Mouse (Mus musculus) spleen, adult 2 months (tissue): ENCODE results near the gene Gpr152. TPM values are rescaled to one million over a fixed set of nuclear protein-coding genes. Genes with fewer than 3 reads are reported as not detected.

ENCODE experiments used
- DNase-seq, 2 experiments: peaks; one replicate each; pipeline versions ENCODE4 v3.0.0 to v3.0.0-alpha.2; 2012 to 2021; ENCODE audit warnings: low spot score in 2 of 2, low read depth in 1 of 2
- H3K27ac ChIP-seq: fragments of 200-500 bp; 2 replicates; pipeline ENCODE4 v1.5.1; 2012; ENCODE audit warnings: low read length, inconsistent platforms; ENCODE audit not compliant: insufficient read depth
- H3K27me3 ChIP-seq: fragments of 200-500 bp; 2 replicates; pipeline ENCODE4 v1.6.1; 2012; ENCODE audit warnings: mild to moderate bottlenecking, moderate library complexity, low read length, inconsistent platforms; ENCODE audit not compliant: control insufficient read depth, insufficient read depth
- H3K36me3 ChIP-seq: fragments of 200-500 bp; 2 replicates; pipeline ENCODE4 v1.6.1; 2012; ENCODE audit warnings: mild to moderate bottlenecking, low read length, inconsistent platforms; ENCODE audit not compliant: control insufficient read depth, insufficient read depth
- H3K4me1 ChIP-seq: fragments of 200-500 bp; 2 replicates; pipeline ENCODE4 v1.6.1; 2011; ENCODE audit warnings: inconsistent platforms; ENCODE audit not compliant: control insufficient read depth, insufficient read depth, insufficient read length
- H3K4me3 ChIP-seq: fragments of 200-500 bp; 2 replicates; pipeline ENCODE4 v1.5.1; 2011; ENCODE audit warnings: mild to moderate bottlenecking, inconsistent platforms; ENCODE audit not compliant: insufficient read depth, insufficient read length; ENCODE audit errors: extremely low read depth
- CTCF ChIP-seq: fragments of 200-500 bp; IDR thresholded peaks from 2 replicates; pipeline ENCODE4 v1.5.1; 2011; ENCODE audit warnings: mild to moderate bottlenecking, inconsistent platforms; ENCODE audit not compliant: insufficient read depth, insufficient read length, insufficient replicate concordance; ENCODE audit errors: extremely low read depth
- POLR2A ChIP-seq: fragments of 200-500 bp; IDR thresholded peaks from 2 replicates; pipeline ENCODE4 v1.6.1; 2011; ENCODE audit warnings: low read depth, low read length, inconsistent platforms
- WGBS: fragments of 180-500 bp; shearing (Covaris S2); methylation state at CpG from one replicate; pipeline ENCODE4 v1.1.7; 2018; 5-methylcytosine and 5-hydroxymethylcytosine counted together
- polyA plus RNA-seq: library from polyadenylated mRNA; depleted of rRNA; stranded (reverse); fragments of >200 nt; gene quantifications from 2 replicates; pipeline ENCODE4 v1.2.3, GENCODE M21; 2012; rRNA removed

Gene Gpr152
- polyA plus RNA-seq, 1 experiment: 0.09 TPM

GRCm38 (mm10) chr19:4193129-4193528 is 53.5 kb downstream of the Gpr152 start:
- Histone ChIP-seq H3K36me3 (peaks cover 48% of the 10 kb centered on the region), H3K27me3 (no peaks in the 10 kb centered on the region), H3K4me3 (peak overlapping the region; percentile 89), H3K4me1 (peaks cover 21% of the 10 kb centered on the region; the same call in 1 of the 2 replicates), H3K27ac (peak overlapping the region; percentile 94)
- WGBS: 50% methylated on average over 6 of the region's 6 CpGs
- TF ChIP-seq POLR2A: no peak
- TF ChIP-seq CTCF: no peak
- no peak for DNase-seq

GRCm38 (mm10) chr19:4194021-4194724 is 54.6 kb downstream of the Gpr152 start:
- peaks cover 42% of the 10 kb centered on the region for H3K36me3 ChIP-seq
- no peak overlapping the region for H3K4me3 ChIP-seq
- TF ChIP-seq POLR2A (no peak), CTCF (no peak)
- no peaks in the 10 kb centered on the region for H3K27me3 ChIP-seq
- peak overlapping the region; percentile 8; the same call in 1 of the 2 replicates for H3K27ac ChIP-seq
- WGBS: 84% methylated on average over 8 of the region's 8 CpGs
- no peak for DNase-seq
- H3K4me1 ChIP-seq: peaks cover 13% of the 10 kb centered on the region; the same call in 1 of the 2 replicates

DNA sequence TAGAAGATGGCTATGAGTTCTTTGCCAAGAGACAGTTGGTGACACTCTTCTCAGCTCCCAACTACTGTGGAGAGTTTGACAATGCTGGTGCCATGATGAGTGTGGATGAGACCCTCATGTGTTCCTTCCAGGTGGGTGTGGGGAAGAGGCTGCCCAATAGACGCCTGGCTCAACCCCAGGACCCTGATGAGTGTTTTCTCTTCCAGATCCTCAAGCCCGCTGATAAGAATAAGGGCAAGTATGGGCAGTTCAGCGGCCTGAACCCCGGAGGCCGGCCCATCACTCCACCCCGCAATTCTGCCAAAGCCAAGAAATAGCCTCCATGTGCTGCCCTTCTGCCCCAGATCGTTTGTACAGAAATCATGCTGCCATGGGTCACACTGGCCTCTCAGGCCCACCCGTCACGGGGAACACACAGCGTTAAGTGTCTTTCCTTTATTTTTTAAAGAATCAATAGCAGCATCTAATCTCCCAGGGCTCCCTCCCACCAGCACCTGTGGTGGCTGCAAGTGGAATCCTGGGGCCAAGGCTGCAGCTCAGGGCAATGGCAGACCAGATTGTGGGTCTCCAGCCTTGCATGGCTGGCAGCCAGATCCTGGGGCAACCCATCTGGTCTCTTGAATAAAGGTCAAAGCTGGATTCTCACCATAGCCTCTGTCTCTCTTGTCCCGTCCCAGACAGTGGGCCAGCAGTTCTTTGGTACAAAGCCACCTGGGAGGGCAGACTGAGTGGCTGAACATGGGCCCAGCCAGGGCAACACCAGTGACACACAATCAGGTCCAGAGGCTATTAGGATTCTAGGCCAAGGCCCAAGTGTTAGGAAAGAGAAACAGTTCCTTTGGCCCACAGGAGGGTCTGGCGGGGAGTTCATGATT is 55.4 kb downstream of the Gpr152 start:
- Histone ChIP-seq H3K27me3 (no peaks in the 10 kb centered on the region), H3K4me1 (peaks cover 14% of the 10 kb centered on the region; the same call in 1 of the 2 replicates), H3K27ac (no peak overlapping the region), H3K4me3 (no peak overlapping the region), H3K36me3 (peaks cover 40% of the 10 kb centered on the region)
- DNase-seq: no peak
- TF ChIP-seq CTCF (no peak), POLR2A (no peak)
- 87% methylated on average over 12 of the region's 12 CpGs for WGBS

Other genes with a start within 250 kb of the Gpr152 start
- gene Tcirg1, start 232.7 kb upstream of the Gpr152 start, polyA plus RNA-seq: 269 and 299 TPM in 2 replicates
- 120 and 161 TPM in 2 replicates for gene Ndufs8, start 227.0 kb upstream of the Gpr152 start, polyA plus RNA-seq
- 24.6 and 26.1 TPM in 2 replicates for gene Aldh3b1, start 210.0 kb upstream of the Gpr152 start, polyA plus RNA-seq
- gene Unc93b1, start 204.6 kb upstream of the Gpr152 start, polyA plus RNA-seq: 753 and 934 TPM in 2 replicates
- gene Aldh3b3, start 181.1 kb upstream of the Gpr152 start, polyA plus RNA-seq: 0.07 and 0.20 TPM in 2 replicates
- 0.65 and 0.79 TPM in 2 replicates for gene Aldh3b2, start 167.5 kb upstream of the Gpr152 start, polyA plus RNA-seq
- 9.6 and 11.1 TPM in 2 replicates for gene Acy3, start 153.2 kb upstream of the Gpr152 start, polyA plus RNA-seq
- not detected in 2 replicates for gene Tbx10, start 147.0 kb upstream of the Gpr152 start, polyA plus RNA-seq
- gene Nudt8, start 139.2 kb upstream of the Gpr152 start, polyA plus RNA-seq: 18.5 and 22.2 TPM in 2 replicates
- gene Gm49405, start 139.2 kb upstream of the Gpr152 start, polyA plus RNA-seq: 2.9 and 3.1 TPM in 2 replicates
- gene Doc2g, start 136.5 kb upstream of the Gpr152 start, polyA plus RNA-seq: 12.8 and 13.7 TPM in 2 replicates
- gene Ndufv1, start 127.0 kb upstream of the Gpr152 start, polyA plus RNA-seq: 65.5 and 71.3 TPM in 2 replicates
- 179 and 335 TPM in 2 replicates for gene Gstp1, start 101.8 kb upstream of the Gpr152 start, polyA plus RNA-seq
- 17.9 and 132 TPM in 2 replicates for gene Gstp2, start 93.8 kb upstream of the Gpr152 start, polyA plus RNA-seq
- gene Gstp3, start 80.2 kb upstream of the Gpr152 start, polyA plus RNA-seq: 13.0 and 15.7 TPM in 2 replicates
- gene Cabp2, start 58.2 kb upstream of the Gpr152 start, polyA plus RNA-seq: 7.0 and 8.3 TPM in 2 replicates
- gene Cdk2ap2, start 42.6 kb upstream of the Gpr152 start, polyA plus RNA-seq: 247 and 334 TPM in 2 replicates
- gene Pitpnm1, start 39.8 kb upstream of the Gpr152 start, polyA plus RNA-seq: 358 and 415 TPM in 2 replicates
- gene Aip, start 13.9 kb upstream of the Gpr152 start, polyA plus RNA-seq: 85.3 and 99.6 TPM in 2 replicates
- gene Cabp4, start 4.2 kb downstream of the Gpr152 start, polyA plus RNA-seq: 1.9 and 2.2 TPM in 2 replicates
- 386 and 394 TPM in 2 replicates for gene Coro1b, start 8.8 kb downstream of the Gpr152 start, polyA plus RNA-seq
- gene Ptprcap, start 13.8 kb downstream of the Gpr152 start, polyA plus RNA-seq: 631 and 1,026 TPM in 2 replicates
- 40.7 and 51.5 TPM in 2 replicates for gene Rps6kb2, start 23.6 kb downstream of the Gpr152 start, polyA plus RNA-seq
- gene Carns1, start 35.7 kb downstream of the Gpr152 start, polyA plus RNA-seq: 52.0 and 64.5 TPM in 2 replicates
- gene Tbc1d10c, start 51.5 kb downstream of the Gpr152 start, polyA plus RNA-seq: 266 and 328 TPM in 2 replicates
- 464 and 481 TPM in 2 replicates for gene Ppp1ca, start 52.3 kb downstream of the Gpr152 start, polyA plus RNA-seq
- gene Rad9a, start 61.9 kb downstream of the Gpr152 start, polyA plus RNA-seq: 53.1 and 62.9 TPM in 2 replicates
- gene Clcf1, start 74.5 kb downstream of the Gpr152 start, polyA plus RNA-seq: 128 and 163 TPM in 2 replicates
- gene AC109138.7, start 74.6 kb downstream of the Gpr152 start, polyA plus RNA-seq: not detected in 2 replicates
- 233 and 309 TPM in 2 replicates for gene Pold4, start 92.1 kb downstream of the Gpr152 start, polyA plus RNA-seq
- gene Ssh3, start 129.4 kb downstream of the Gpr152 start, polyA plus RNA-seq: 43.3 and 51.1 TPM in 2 replicates
- 16.1 and 17.7 TPM in 2 replicates for gene Ankrd13d, start 143.3 kb downstream of the Gpr152 start, polyA plus RNA-seq
- 301 and 394 TPM in 2 replicates for gene Grk2, start 166.4 kb downstream of the Gpr152 start, polyA plus RNA-seq